Mouse (Mus musculus) embryo, embryonic 9.5 days (tissue): Measurements from ENCODE around the gene Cops4.
A peak's percentile ranks its signal among the peaks of the same experiment; 100 is the strongest.

Experiments used
- DNase-seq: peaks from one replicate; pipeline ENCODE4 v3.0.0-alpha.2; 2017; ENCODE audit errors: extremely low spot score

The Cops4 gene

GRCm38 (mm10) chr5:100546294-100547080, 28.4 kb downstream of the Cops4 start:
- no peak for DNase-seq

DNA sequence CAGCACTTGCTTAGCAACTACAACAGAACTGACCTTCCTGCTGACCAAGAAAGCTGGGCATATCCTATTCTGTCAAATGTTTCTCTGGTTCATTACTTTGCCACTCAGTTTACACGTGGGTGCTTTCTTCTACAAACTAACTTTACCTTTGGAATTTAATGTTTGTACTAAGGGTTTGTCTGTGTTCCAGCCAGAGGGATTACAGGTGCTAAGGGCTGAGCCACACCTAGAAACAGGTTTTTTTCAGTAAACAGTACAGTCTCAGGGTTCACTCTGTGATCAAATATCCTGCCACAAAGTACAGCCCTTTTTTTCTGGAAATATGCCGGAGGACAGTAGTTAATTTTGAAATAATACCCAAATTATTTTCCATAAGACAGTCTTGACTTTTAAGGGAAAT, 30.1 kb downstream of the Cops4 start:
- DNase-seq = no peak

DNA sequence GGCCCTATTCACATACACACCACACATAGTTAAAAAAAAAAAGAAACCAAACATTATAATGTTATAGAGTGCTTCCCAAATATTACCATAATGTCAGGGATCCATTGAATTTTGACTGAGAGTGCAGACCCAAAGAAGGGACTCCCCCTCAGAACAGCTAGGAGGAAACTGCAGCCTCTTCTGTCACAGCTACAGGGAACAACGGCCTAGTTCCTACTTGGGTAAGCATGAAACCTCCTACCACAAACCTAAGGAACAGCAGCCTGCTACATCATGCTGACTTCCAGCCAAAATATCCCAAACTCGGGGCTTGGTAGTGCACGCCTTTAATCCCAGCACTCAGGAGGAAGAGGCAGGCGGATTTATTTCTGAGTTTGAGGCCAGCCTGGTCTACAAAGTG, 31.2 kb downstream of the Cops4 start:
- no peak for DNase-seq

DNA sequence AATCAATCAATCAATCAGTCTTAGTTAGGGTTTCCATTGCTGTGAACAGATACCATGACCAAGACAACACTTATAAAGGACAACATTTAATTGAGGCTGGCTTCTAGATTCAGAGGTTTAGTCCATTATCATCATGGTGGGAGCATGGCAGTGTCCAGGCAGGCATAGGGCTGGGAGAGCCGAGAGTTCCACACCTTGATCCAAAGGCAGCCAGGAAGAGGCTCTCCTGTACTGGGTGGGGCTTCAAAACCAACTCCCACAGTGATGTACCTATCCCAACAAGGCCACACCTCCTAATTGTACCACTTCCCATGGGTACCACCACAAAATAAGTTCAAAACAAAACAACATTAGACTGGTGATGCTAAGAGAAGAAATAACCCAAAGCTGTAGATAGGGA, 32.0 kb downstream of the Cops4 start:
- DNase-seq = no peak

DNA sequence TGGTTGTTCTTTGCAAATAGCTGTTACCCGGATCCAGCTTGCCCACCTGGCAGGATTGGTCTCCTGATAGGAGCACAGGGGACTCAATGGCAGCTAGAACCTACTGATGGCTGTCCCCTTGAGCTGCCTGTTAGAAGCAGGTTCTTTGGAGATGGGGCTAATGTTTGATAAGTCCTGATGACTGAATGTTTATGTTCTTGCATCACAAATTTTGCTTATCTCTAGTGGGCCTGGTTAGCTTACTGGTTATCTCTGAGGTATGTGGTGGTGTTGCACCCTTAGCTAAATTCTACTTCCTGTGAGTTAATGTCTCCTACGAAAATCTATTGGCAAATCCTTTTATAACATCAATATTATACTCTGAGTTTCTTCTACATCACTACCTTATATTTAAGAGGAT, 33.8 kb downstream of the Cops4 start:
- DNase-seq = no peak

DNA sequence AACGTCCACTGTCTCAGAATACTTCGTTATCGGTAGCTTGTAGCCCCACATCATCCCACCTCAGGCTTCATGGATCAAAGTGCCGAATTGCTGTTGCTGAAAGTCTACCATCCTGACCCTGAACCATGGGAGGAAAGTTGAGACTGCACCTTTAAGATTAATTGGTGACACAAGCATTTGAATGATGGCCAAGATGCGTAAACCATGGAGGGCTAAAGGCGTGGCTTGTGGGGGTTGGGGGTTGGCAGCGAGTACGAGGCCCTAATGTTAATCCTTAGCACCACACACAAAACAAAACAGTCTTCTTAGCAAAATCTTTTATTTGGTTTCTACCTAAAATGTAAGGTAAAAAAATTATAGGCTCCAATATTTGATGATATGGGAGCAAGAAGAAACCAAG, 35.3 kb downstream of the Cops4 start:
- DNase-seq = no peak

DNA sequence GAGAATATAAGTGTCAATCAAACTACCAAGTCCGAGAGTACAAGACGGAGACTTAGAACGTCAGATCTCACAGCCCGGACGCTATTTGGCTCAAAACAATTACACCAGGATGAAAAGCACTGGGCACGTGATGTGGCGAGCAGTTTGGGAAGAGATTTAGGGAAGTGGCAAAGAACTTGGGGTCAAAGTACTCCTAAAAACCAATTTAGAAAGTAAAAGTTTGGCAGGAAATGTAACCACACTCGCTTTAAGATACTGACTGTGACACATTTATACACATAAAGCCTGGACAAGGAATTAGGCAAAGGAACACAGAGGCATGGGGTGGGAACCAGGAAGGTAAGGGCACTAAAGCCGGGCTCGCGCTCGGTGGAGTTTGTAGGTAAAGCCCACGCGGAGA, 38.9 kb downstream of the Cops4 start:
- no peak for DNase-seq

GRCm38 (mm10) chr5:100557537-100557936, 39.4 kb downstream of the Cops4 start:
- no peak for DNase-seq

GRCm38 (mm10) chr5:100558783-100559182, 40.7 kb downstream of the Cops4 start:
- no peak for DNase-seq

GRCm38 (mm10) chr5:100559357-100559756, 41.2 kb downstream of the Cops4 start:
- no peak for DNase-seq

DNA sequence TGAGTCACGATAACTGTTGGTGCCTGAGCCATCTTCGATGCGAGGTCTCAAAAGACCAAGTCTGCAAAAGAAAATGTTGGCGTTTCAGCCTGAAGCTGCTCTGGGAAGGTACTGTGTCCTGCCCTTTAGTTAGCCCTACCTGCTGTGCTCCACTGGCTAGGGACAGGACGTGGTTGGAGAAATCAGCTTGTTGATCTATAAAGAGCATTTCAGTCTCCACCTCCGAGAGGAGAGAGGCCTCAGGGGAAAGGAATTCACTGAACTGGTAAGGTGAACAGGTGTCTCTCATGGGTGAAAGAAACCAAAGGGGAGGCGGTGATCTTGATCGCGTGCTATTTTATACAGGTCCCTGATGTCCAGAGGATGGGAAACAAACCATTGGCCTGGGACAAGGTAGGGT, 44.6 kb downstream of the Cops4 start:
- DNase-seq = no peak

DNA sequence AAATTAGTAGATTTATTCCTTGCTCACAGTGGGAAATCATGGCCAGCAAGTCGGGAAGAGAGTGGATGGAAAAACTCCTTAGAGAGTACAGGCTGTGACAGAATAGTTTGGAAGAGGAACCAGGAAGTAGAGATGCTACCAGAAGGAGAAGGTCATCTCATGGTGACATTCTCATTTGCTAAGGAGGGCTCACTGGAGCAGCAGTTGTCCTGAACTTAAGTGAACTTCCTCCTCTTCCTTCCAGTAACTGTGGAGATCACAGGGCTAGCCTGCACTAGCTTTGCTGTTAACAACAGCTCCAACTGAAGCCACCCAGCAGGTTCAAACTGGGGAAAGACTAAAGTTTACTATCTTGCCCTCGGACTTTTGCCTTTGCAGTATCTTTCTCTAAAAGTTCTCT, 48.7 kb downstream of the Cops4 start:
- no peak for DNase-seq

GRCm38 (mm10) chr5:100567258-100568032, 49.3 kb downstream of the Cops4 start:
- DNase-seq = no peak

GRCm38 (mm10) chr5:100568177-100568576, 50.1 kb downstream of the Cops4 start:
- DNase-seq = no peak

GRCm38 (mm10) chr5:100568802-100569201, 50.7 kb downstream of the Cops4 start:
- no peak for DNase-seq

- DNase-seq = no peak
Measured at GRCm38 (mm10) chr5:100569250-100569934, 51.3 kb downstream of the Cops4 start.

DNA sequence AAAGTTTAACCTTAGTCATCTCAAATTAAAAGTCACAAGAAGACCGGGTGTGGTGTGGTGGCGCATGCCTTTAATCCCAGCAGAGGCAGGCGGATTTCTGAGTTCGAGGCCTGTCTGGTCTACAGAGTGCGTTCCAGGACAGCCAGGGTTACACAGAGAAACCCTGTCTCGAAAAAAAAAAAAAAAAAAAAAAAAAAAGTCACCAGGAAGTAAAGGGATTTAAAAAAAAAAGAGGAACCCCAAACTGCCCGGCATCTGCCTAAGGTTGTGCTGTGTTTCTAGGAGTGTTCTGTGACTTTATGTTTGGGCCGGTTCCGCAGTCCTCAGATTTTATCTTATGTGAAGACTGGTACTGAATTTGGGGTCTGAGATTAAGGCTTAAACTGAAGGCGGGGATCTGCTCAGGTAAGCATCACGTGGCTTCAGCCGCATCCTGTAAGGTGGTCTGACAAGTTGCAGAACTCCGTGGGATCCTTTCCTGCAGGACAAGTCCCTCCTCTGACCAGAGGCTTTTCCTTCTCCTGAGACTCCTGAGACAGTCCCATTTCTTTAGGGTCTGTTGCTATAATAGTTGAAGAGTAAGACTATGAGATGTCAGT, 52.0 kb downstream of the Cops4 start:
- DNase-seq = peak; percentile 3

DNA sequence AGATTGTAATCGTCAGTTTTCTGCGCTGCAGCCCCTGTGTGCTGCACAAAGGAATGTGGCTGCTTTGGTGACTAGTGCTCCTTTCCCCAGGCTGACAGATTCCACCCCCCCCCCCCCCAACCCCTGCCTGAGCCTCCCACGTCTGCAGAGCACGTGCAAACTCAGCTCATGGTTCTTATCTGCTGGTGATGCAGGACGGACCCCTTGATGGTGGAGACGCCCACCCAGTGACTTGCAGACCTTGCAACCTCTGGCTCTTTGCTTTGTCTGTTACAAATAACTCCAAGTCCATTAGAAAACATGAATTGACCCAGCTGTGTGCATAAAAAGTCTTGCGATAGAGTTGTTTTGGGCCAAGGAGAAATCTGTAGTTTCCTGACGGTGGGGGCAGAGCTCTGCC, 52.6 kb downstream of the Cops4 start:
- DNase-seq = peak; percentile 29

- no peak for DNase-seq
Measured at GRCm38 (mm10) chr5:100572069-100572468, 54.0 kb downstream of the Cops4 start, which contains the start of gene Plac8. TSS of gene Plac8 (minus strand) at chr5:100572245.

DNA sequence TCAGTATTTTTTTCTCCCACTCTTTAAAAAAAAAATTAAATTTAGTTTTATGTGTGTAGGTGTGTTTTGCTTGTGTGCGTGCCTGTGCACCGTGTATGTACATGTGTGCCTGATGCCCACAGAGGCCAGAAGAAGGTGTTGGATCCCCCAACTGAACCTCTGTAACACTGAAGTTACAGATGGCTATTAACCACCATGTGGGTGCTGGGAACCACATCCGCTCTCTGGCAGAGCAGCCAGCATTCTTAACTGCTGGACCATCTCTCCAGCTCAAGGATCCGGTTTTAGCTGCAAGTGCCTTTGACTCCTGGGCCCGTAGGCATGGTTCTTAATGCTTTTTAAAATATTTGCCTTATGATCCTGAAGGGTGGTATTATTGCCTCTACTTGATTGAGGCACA, 55.1 kb downstream of the Cops4 start:
- no peak for DNase-seq

DNA sequence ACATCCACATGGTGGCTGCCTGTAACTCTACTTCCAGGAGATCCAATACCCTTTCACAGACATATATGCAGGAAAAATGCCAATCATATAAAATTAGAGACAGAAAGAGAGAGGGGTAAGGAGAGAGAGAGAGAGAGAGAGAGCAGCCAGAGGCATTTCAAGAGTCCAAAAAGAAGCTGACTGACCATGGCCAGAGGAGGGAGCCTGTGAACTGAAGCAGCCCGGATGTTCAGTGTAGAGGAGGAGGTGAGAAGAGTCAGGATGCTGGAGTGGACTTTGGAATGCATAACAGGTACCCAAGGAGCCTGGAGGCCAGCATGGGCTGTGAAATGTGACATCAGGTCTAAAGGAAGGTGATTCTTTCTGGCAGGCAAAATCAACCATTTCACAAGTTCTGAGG, 56.7 kb downstream of the Cops4 start:
- DNase-seq = no peak

- DNase-seq = no peak
Measured at GRCm38 (mm10) chr5:100578863-100579411, 60.8 kb downstream of the Cops4 start.
